Mouse (Mus musculus): Measurements from ENCODE around the gene Uba7.

GRCm38 (mm10) chr9:107984052-107984753 is 8.9 kb downstream of the Uba7 start:
- TF ChIP-seq CTCF (IDR thresholded peaks at IDR 0.05; ENCODE audit: low read depth), result no peak
- TF ChIP-seq EP300 (IDR thresholded peaks at IDR 0.05; ENCODE audit: low read depth), result no peak
